Mouse (Mus musculus): ENCODE data around the gene Rps6ka4.

Rps6ka4 gene

GRCm38 (mm10) chr19:6840475-6841291 lies at the start of gene Rps6ka4:
Rps6ka4 (minus strand) TSS chr19:6840636.
- in situ Hi-C loops (cut with MboI, MseI), result no loop called here

- in situ Hi-C loops (cut with MboI, MseI), result no loop called here
These were observed 37.5 kb upstream of the Rps6ka4 start for GRCm38 (mm10) chr19:6877965-6878364.

- in situ Hi-C loops (cut with MboI, MseI), result no loop called here
These were observed 36.4 kb upstream of the Rps6ka4 start for GRCm38 (mm10) chr19:6876799-6877198.

- in situ Hi-C loops (cut with MboI, MseI), result no loop called here
These were observed 35.4 kb upstream of the Rps6ka4 start for GRCm38 (mm10) chr19:6875834-6876233.

GRCm38 (mm10) chr19:6874257-6874656 lies 33.8 kb upstream of the Rps6ka4 start:
- in situ Hi-C loops (cut with MboI, MseI), result loop anchor here (5.0 to 25.0 kb wide), 3 partner anchors 38 to 1062 kb away; partner anchors contain the start of gene Prdx5

GRCm38 (mm10) chr19:6872701-6873100 lies 32.3 kb upstream of the Rps6ka4 start:
- in situ Hi-C loops (cut with MboI, MseI), result loop anchor here (5.0 to 25.0 kb wide), 3 partner anchors 40 to 1060 kb away; partner anchors contain the start of gene Prdx5

- in situ Hi-C loops (cut with MboI, MseI), result loop anchor here (5.0 to 25.0 kb wide), 3 partner anchors 41 to 1059 kb away; partner anchors contain the start of gene Prdx5
These were observed 31.3 kb upstream of the Rps6ka4 start for GRCm38 (mm10) chr19:6871574-6872271.

GRCm38 (mm10) chr19:6869355-6869754 lies 28.9 kb upstream of the Rps6ka4 start:
- in situ Hi-C loops (cut with MboI, MseI), result loop anchor here (25.0 kb wide), 1 partner anchor 1057 kb away; no protein-coding TSS in a partner anchor

- in situ Hi-C loops (cut with MboI, MseI), result loop anchor here (25.0 kb wide), 1 partner anchor 1049 kb away; no protein-coding TSS in a partner anchor
These were observed 21.0 kb upstream of the Rps6ka4 start for GRCm38 (mm10) chr19:6861451-6861850.

- in situ Hi-C loops (cut with MboI, MseI), result loop anchor here (25.0 kb wide), 1 partner anchor 1048 kb away; no protein-coding TSS in a partner anchor
These were observed 20.3 kb upstream of the Rps6ka4 start for GRCm38 (mm10) chr19:6860706-6861105.

- in situ Hi-C loops (cut with MboI, MseI), result loop anchor here (25.0 kb wide), 1 partner anchor 1048 kb away; no protein-coding TSS in a partner anchor
These were observed 19.5 kb upstream of the Rps6ka4 start for GRCm38 (mm10) chr19:6859971-6860370.

- in situ Hi-C loops (cut with MboI, MseI), result loop anchor here (25.0 kb wide), 1 partner anchor 1047 kb away; no protein-coding TSS in a partner anchor
These were observed 18.7 kb upstream of the Rps6ka4 start for GRCm38 (mm10) chr19:6859032-6859651.

GRCm38 (mm10) chr19:6858031-6858430 lies 17.6 kb upstream of the Rps6ka4 start, which contains the start of gene Ccdc88b:
Ccdc88b (minus strand) TSS chr19:6858211.
- in situ Hi-C loops (cut with MboI, MseI), result loop anchor here (25.0 kb wide), 1 partner anchor 1046 kb away; no protein-coding TSS in a partner anchor

GRCm38 (mm10) chr19:6857391-6858005 lies 17.1 kb upstream of the Rps6ka4 start:
- in situ Hi-C loops (cut with MboI, MseI), result loop anchor here (25.0 kb wide), 1 partner anchor 1045 kb away; no protein-coding TSS in a partner anchor

- in situ Hi-C loops (cut with MboI, MseI), result loop anchor here (25.0 kb wide), 1 partner anchor 1045 kb away; no protein-coding TSS in a partner anchor
These were observed 16.5 kb upstream of the Rps6ka4 start for GRCm38 (mm10) chr19:6857003-6857360.

- in situ Hi-C loops (cut with MboI, MseI), result loop anchor here (25.0 kb wide), 1 partner anchor 1044 kb away; no protein-coding TSS in a partner anchor
These were observed 16.0 kb upstream of the Rps6ka4 start for GRCm38 (mm10) chr19:6856281-6857002.

GRCm38 (mm10) chr19:6855225-6856031 lies 15.0 kb upstream of the Rps6ka4 start:
- in situ Hi-C loops (cut with MboI, MseI), result loop anchor here (25.0 kb wide), 1 partner anchor 1043 kb away; no protein-coding TSS in a partner anchor

GRCm38 (mm10) chr19:6854658-6855057 lies 14.2 kb upstream of the Rps6ka4 start:
- in situ Hi-C loops (cut with MboI, MseI), result loop anchor here (25.0 kb wide), 1 partner anchor 1042 kb away; no protein-coding TSS in a partner anchor

- in situ Hi-C loops (cut with MboI, MseI), result loop anchor here (25.0 kb wide), 1 partner anchor 1042 kb away; no protein-coding TSS in a partner anchor
These were observed 13.5 kb upstream of the Rps6ka4 start for GRCm38 (mm10) chr19:6853903-6854302.

Measured in regulatory T cell (primary cell).